Mouse (Mus musculus) forebrain, embryonic 14.5 days (tissue): ENCODE measurements around the gene Fbll1. TPM values are rescaled to one million over a fixed set of nuclear protein-coding genes. Genes with fewer than 3 reads are reported as not detected.

Experiments used
- ATAC-seq: fragments of 200-750 bp; cut with Nextera tagmentation; 2 replicates; pipeline ENCODE4 v1.8.0; 2017; ENCODE audit warnings: mild to moderate bottlenecking, moderate library complexity
- DNase-seq: peaks from one replicate; pipeline ENCODE4 v3.0.0-alpha.2; 2015; ENCODE audit warnings: low spot score
- H3K27ac ChIP-seq: fragments of 300-500 bp; sonication (generic); 2 replicates; pipeline ENCODE4 v1.5.1; 2014; ENCODE audit warnings: low read depth, mild to moderate bottlenecking, control low read depth, low read length, moderate library complexity
- H3K27me3 ChIP-seq: fragments of 300-500 bp; sonication (generic); replicated peaks from 2 replicates; pipeline ENCODE4 v1.6.1; 2014; ENCODE audit warnings: low read length, control low read depth, mixed read lengths; ENCODE audit not compliant: control insufficient read depth, insufficient read depth
- H3K36me3 ChIP-seq: fragments of 300-500 bp; sonication (generic); 2 replicates; pipeline ENCODE4 v1.6.1; 2014; ENCODE audit warnings: low read length, control low read depth; ENCODE audit not compliant: control insufficient read depth, insufficient read depth
- H3K4me1 ChIP-seq: fragments of 300-500 bp; sonication (generic); 2 replicates; pipeline ENCODE4 v1.6.1; 2014; ENCODE audit warnings: antibody characterized with exemption, low read length, control low read depth; ENCODE audit not compliant: control insufficient read depth, insufficient read depth
- H3K4me2 ChIP-seq: fragments of 300-500 bp; sonication (generic); 2 replicates; pipeline ENCODE4 v1.6.1; 2014; ENCODE audit warnings: mild to moderate bottlenecking, control low read depth, low read length
- H3K4me3 ChIP-seq: fragments of 300-500 bp; sonication (generic); 2 replicates; pipeline ENCODE4 v1.5.1; 2014; ENCODE audit warnings: low read depth, low read length, control low read depth
- H3K9ac ChIP-seq: fragments of 300-500 bp; sonication (generic); 2 replicates; pipeline ENCODE4 v1.6.1; 2014; ENCODE audit warnings: mild to moderate bottlenecking, low read length, control low read depth, moderate library complexity
- H3K9me3 ChIP-seq: fragments of 300-500 bp; sonication (generic); replicated peaks from 2 replicates; pipeline ENCODE4 v1.6.1; 2016; ENCODE audit warnings: low read length, control low read depth, mixed read lengths; ENCODE audit not compliant: control insufficient read depth
- WGBS: fragments of 180-500 bp; shearing (Covaris S2); extraction: QIAGEN DNeasy Blood & Tissue Kit; methylation state at CpG from one replicate; pipeline ENCODE4 v1.1.7; 2014; 5-methylcytosine and 5-hydroxymethylcytosine counted together
- microRNA counts: library from miRNA; unstranded; fragments of <30 nt; microRNA quantifications from one replicate; lab custom pipeline; 2016
- microRNA-seq: library from miRNA; unstranded; fragments of <30 nt; microRNA quantifications from one replicate; pipeline ENCODE4, GENCODE M21; 2016
- polyA plus RNA-seq: library from polyadenylated mRNA; unstranded; fragments of >200 nt; fragmentation: Nextera tagmentation; extraction: Ambion mirVana; gene quantifications from 2 replicates; pipeline ENCODE4 v1.2.1, GENCODE M21; 2014

The Fbll1 gene
- polyA plus RNA-seq, 1 experiment from 2014 or later = 6.7 TPM

DNA sequence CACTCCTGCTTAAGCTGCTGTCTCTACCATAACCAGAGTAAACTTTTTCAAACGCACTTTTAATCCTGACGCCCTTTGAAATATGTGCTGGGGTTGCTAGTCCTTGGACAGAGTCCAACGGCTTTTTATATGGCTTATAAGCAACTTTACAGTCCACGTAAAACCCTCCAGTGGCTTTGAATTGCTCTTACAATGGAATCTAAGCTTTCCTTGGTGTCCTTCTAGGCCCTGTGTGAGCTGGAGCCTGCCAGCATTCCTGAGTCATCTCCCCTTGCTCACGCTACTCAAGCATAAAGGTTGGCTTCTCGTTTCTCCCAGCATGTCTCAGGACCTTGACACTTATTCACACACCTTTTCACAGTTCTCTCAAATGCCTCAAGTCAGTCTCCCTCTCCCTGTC, 43.1 kb downstream of the Fbll1 start:
- ATAC-seq (no peak), DNase-seq (no peak)
- no peaks in the 10 kb centered on the region for H3K4me1 ChIP-seq
- WGBS = 31% methylated on average over 6 of the region's 6 CpGs
- no peaks in the 10 kb centered on the region for H3K27me3 ChIP-seq
- no peaks in the 10 kb centered on the region for H3K9me3 ChIP-seq
- H3K4me3 ChIP-seq = no peak overlapping the region
- H3K27ac ChIP-seq = no peak overlapping the region
- no peak overlapping the region for H3K4me2 ChIP-seq
- H3K36me3 ChIP-seq = no peaks in the 10 kb centered on the region
- H3K9ac ChIP-seq = no peak overlapping the region

DNA sequence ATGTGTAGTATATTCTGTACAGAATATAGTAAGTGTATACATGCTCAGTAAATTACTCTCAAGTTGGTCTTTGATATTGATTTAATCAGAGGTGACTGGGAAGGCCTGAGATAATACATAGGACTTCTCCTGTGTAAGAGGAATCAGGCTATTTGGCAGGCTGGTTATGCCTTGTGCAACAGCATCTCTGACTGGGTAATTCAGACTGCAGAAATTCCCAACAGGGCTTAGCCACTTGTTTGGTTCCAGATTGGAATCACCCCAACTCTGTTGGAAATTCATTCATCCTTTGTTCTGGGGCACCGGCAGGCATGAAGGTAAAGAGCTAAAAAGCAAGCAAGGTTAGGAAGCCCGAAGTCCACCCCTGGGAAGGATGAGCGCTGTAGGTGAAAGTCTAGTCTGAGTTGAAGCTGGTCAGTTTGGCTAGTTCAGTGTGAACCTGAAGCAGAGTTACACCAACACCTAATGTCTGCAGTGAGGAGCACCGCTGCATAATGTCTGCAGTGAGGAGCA, 43.7 kb downstream of the Fbll1 start:
- Histone ChIP-seq H3K27ac (no peak overlapping the region), H3K4me1 (no peaks in the 10 kb centered on the region), H3K36me3 (no peaks in the 10 kb centered on the region), H3K4me3 (no peak overlapping the region), H3K9ac (no peak overlapping the region), H3K9me3 (no peaks in the 10 kb centered on the region), H3K27me3 (no peaks in the 10 kb centered on the region), H3K4me2 (no peak overlapping the region)
- ATAC-seq = no peak
- 60% methylated on average over 4 of the region's 4 CpGs for WGBS
- no peak for DNase-seq

DNA sequence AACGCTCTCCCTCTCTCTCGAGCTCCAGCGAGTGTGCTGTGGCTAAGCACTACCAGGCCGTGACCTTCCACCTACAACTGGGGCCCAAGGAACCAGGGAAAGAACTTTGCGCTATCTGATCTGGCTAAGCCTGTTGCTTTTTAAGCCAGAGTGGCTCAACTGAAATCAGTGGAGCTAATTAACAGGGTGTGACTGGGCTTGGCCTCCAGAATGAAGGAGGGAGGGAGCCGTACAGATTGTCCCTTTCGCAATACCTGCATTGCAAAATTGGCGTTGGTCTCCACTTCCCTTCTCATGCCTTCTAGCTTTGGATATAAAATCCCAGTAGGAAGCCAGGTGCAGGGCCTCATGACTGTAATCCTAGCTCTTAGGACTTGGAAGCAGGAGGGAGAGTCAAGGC, 48.1 kb downstream of the Fbll1 start:
- no peak overlapping the region for H3K27ac ChIP-seq
- no peaks in the 10 kb centered on the region for H3K36me3 ChIP-seq
- DNase-seq (no peak), ATAC-seq (no peak)
- no peaks in the 10 kb centered on the region for H3K9me3 ChIP-seq
- 77% methylated on average over 8 of the region's 8 CpGs for WGBS
- no peak overlapping the region for H3K4me2 ChIP-seq
- H3K27me3 ChIP-seq = no peaks in the 10 kb centered on the region
- no peaks in the 10 kb centered on the region for H3K4me1 ChIP-seq
- H3K9ac ChIP-seq = no peak overlapping the region
- no peak overlapping the region for H3K4me3 ChIP-seq

MicroRNAs encoded within 50 kb of the gene (microRNA counts, 519-probe panel; counts per million panel counts)
- microRNA mmu-miR-103 (lab: Ali Mortazavi, UCI) = 6,030 counts per million, percentile 89 among the panel's probes with 10 or more counts

Small RNA genes lying within 50 kb of the gene (microRNA-seq; reads per million reads assigned to microRNA genes)
- gene Mir103-1 = 9.1 reads per million, percentile 33 among the genes with 10 or more reads in this experiment

Other genes with a start within 250 kb of the Fbll1 start
- gene Pank3, start 29.4 kb downstream of the Fbll1 start, polyA plus RNA-seq = 25.0 and 31.1 TPM in 2 replicates
- 83.2 and 86.7 TPM in 2 replicates for gene Rars, start 35.6 kb upstream of the Fbll1 start, polyA plus RNA-seq
- gene Wwc1, start 181.6 kb upstream of the Fbll1 start, polyA plus RNA-seq = 10.4 and 11.1 TPM in 2 replicates